Mouse (Mus musculus): Measurements from ENCODE around the gene Eci3.

Gene Eci3

GRCm38 (mm10) chr13:34924210-34924609, 39.4 kb downstream of the Eci3 start, which contains the start of the genes Fam217a and 4933417A18Rik:
Gene Fam217a, minus strand, starts transcription at chr13:34924310.
Gene 4933417A18Rik, plus strand, starts transcription at chr13:34924409.
- no peak for DNase-seq

GRCm38 (mm10) chr13:34916520-34917167, 47.0 kb downstream of the Eci3 start:
- no peak for DNase-seq

GRCm38 (mm10) chr13:34914614-34915013, 49.0 kb downstream of the Eci3 start:
- DNase-seq: no peak
